Mouse (Mus musculus) frontal cortex, adult (tissue): ENCODE data around the gene Tas2r115.
"Not testable (repeated sequence)": the region's sequence is repeated elsewhere in the genome, so short reads cannot be mapped to it uniquely, and the experiment has no call there.

Experiments used
- ATAC-seq: cut with Nextera tagmentation; 2 replicates; pipeline ENCODE4 v1.9.2; 2017; ENCODE audit warnings: mild to moderate bottlenecking, moderate library complexity, mixed read lengths; ENCODE audit not compliant: low TSS enrichment

The Tas2r115 gene

DNA sequence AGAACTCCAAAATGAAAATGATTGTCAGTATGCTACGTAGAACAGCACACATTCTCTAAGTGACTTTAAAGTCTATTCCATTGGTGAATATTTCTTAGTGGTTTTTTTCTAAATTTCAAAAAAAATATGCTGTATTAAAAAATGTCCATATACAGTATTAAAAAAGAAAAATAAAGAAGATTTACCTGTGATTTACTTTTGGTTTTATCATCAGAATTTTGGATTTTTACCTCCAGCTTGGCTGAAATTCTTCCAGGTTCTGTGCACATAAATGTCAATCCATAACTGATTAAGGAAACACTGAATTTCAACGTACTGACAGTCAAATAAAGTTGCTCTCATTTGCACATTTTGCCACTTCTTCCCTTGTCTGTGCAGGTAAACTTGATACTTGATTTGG is at the start of gene Tas2r115:
Gene Tas2r115, minus strand, starts transcription at position 101 of the 400 bp plus-strand sequence.
- ATAC-seq, result no peak

DNA sequence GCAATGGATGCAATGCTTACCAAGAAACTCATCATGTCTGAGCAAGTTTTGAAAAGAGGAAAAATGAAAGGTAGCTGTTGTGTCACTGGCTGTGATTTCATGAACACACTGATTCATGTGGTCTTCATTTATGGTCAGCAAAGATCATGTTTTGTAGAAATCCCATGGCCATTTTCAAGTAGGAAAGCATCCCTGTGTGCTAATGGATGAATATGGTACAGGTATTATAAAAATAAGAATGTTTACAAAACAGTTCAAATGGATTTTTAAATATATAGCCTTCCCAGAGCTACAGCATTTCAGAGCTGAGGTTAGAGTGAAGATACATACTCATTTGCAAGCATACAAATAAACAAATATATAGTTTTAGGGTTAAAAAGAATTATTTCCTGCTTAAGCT is 40.2 kb upstream of the Tas2r115 start, which contains the start of gene Tas2r136:
Gene Tas2r136, minus strand, starts transcription at position 101 of the 400 bp plus-strand sequence.
- no peak for ATAC-seq

DNA sequence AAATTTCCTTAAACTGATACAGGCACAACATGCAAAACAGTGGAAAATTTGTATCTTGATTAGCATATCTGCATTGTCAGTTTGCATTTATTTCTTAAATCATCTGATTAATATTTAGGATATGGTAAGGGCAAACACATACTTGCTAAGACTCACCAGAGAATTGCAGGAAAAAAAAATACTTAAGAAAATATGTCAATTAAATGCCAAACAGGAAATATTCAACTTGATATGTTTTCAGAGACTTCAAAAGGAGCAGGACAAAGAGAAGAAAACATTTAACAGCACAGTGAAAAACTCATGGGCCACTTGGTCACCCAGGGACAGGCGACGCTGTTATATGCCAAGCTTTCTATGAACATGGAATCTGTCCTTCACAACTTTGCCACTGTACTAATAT is 24.0 kb upstream of the Tas2r115 start, which contains the start of gene Tas2r102:
Gene Tas2r102, plus strand, starts transcription at position 301 of the 400 bp plus-strand sequence.
- ATAC-seq, result no peak

DNA sequence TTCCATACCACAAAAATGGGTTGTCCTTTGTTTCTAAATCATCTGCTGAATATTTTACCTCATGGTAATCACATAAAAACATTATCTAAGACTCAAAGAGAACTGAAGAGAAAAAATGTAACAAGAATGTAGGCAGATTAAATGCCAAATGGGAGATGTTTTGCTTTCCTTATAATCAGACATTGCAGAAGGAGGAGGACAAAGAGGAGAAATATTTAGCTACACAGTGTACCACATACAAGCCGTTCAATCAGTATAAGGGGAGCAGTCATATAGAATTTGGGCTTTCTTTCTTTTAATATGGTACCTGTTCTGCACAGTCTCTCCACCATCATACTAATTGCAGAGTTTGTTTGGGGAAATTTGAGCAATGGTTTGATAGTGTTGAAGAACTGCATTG is 16.6 kb upstream of the Tas2r115 start, which contains the start of gene Tas2r124:
Gene Tas2r124, plus strand, starts transcription at position 301 of the 400 bp plus-strand sequence.
- no peak for ATAC-seq

DNA sequence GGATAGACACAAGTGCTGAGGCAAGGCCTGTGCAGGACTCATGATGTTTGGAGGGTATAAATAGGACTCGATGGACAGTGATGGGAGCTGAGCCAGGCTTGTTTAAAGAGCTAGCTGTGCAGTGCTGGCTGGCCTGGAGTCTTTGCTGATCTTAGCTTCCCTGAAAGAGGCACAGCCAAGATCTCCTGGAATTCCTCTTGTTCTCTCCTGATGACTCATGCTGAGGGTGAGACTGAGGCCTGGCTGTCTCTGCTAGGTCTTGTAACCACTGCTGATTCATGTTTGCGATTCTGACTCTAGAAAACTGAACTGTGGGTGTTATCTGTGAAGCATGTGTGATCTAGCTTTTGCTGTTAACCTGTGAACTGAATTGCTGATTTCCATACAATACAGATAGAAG is 12.4 kb upstream of the Tas2r115 start:
- peak; percentile 96 for ATAC-seq

DNA sequence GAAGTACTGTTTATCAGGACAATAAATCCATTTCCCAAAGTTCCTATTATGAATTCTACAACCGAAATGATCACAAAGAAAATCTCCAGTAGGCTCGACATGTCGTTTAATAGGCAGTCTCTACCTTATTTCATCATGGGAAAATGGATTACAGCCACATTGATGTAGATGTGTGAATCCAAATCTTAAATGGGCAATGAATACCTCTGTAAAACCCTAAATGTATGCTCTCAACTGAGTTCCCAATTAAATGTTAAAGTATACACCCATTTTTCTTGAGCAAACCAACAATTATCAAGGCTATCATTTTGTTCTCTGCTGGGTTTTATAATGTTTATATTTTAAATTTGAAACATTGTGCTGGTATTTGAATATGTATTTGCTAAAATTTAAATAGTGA is 26.0 kb downstream of the Tas2r115 start, which contains the start of gene Tas2r122:
Gene Tas2r122, minus strand, starts transcription at position 101 of the 400 bp plus-strand sequence.
- no peak for ATAC-seq

DNA sequence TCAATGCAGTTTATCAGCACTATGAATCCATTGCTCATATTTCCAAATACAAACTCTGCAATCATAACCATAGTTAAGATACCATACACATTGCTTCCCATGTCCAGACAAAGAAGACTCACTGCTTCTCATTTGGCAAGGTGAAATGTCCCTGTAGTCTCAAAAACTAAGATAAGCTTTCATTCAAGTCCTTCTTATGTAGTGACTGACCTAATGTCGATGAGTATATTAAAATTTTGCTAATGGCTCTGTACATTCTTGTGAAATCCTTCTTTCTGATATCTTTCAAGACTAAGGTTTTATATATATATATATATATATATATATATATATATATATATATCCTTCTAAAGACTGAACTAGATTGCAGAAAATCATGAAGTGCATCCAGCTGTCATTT is 36.9 kb downstream of the Tas2r115 start, which contains the start of gene Tas2r121:
Gene Tas2r121, minus strand, starts transcription at position 101 of the 400 bp plus-strand sequence.
- no peak for ATAC-seq

DNA sequence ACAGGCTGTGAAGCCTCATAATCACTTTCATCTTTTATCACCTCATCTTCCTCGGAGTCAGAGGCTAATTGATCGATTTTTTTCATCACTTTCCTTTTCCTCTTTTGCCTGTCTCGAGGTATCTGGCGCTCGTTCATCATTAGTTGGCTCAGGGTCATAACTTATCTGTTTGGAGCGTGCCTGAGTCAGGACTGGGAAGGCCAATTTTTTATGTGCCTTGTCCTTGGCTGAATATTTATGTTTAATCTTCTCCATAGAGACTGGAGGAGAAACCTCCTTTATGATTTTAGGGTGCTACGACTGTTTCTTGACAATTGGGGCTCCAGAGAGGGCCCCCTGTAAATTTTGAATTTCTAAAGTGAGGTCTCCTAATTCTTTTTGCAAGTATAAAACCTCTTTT is 46.2 kb downstream of the Tas2r115 start:
- not testable (repeated sequence) for ATAC-seq
